11 mouse cellular contexts compared by ENCODE assay signal in the genomic region with DNA sequence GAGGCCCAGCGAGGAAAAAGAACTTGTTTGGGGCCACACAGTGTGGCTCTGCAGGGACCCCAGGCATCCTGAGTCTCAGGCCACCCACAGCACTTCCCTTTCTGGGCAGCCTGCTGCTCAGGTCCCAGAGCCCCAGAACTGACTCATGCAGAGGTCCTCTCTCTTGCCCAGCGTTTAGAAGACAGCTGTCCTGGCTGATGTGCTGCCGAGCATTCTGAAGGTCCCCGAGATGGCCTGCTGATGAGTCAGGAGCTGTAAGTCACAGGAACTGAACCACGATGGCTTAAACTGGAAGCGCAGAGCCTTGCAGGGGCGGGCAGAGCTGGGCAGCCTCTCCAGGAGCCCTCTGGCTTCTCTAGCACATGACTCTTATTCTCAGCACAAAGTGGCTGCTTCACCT. TPM values are rescaled to one million over a fixed set of nuclear protein-coding genes. Genes with fewer than 3 reads are reported as not detected.
DNase-seq lines count a peak whose midpoint lies in the region; ATAC-seq lines count a peak whose summit lies in the region.
"Had no signal": no experiment of that assay in that cellular context is flagged by ENCODE, and none has a peak within 500 bp of the region (broad histone marks: within the 10 kb centered on the region; RNA-seq: fewer than 3 reads in every experiment).

No protein-coding gene starts in this region.

- peaks cover 11% of the 10 kb centered on the region for H3K4me1 ChIP-seq in forebrain, embryonic 10.5 days
- no peaks in the 10 kb centered on the region for H3K4me1 ChIP-seq in forebrain, embryonic 13.5 days
- H3K4me1 ChIP-seq in embryonic facial prominence, embryonic 10.5 days = peaks cover 24% of the 10 kb centered on the region
- H3K4me1 ChIP-seq: liver, embryonic 15.5 days had no signal

- H3K36me3 ChIP-seq in forebrain, embryonic 10.5 days (replicated peaks) = no peaks in the 10 kb centered on the region
- H3K36me3 ChIP-seq in forebrain, embryonic 13.5 days (ENCODE audit: poor library complexity, severe bottlenecking) = no peaks in the 10 kb centered on the region
- no peaks in the 10 kb centered on the region for H3K36me3 ChIP-seq in embryonic facial prominence, embryonic 10.5 days (replicated peaks)
- H3K36me3 ChIP-seq: liver, embryonic 15.5 days had no signal

- no peaks in the 10 kb centered on the region for H3K9me3 ChIP-seq in forebrain, embryonic 10.5 days
- H3K9me3 ChIP-seq in forebrain, embryonic 13.5 days (replicated peaks) = no peaks in the 10 kb centered on the region
- no peaks in the 10 kb centered on the region for H3K9me3 ChIP-seq in embryonic facial prominence, embryonic 10.5 days
- H3K9me3 ChIP-seq: liver, embryonic 15.5 days had no signal

- H3K27me3 ChIP-seq in forebrain, embryonic 10.5 days (ENCODE audit: poor library complexity, severe bottlenecking) = no peaks in the 10 kb centered on the region
- H3K27me3 ChIP-seq in forebrain, embryonic 13.5 days = no peaks in the 10 kb centered on the region
- H3K27me3 ChIP-seq in embryonic facial prominence, embryonic 10.5 days (replicated peaks; ENCODE audit: low read depth, poor library complexity, severe bottlenecking) = no peaks in the 10 kb centered on the region

- peak overlapping the region; percentile 30; the same call in 1 of the 2 replicates for H3K27ac ChIP-seq in forebrain, embryonic 10.5 days
- H3K27ac ChIP-seq in forebrain, embryonic 13.5 days = no peak overlapping the region
- peak overlapping the region; percentile 51; the same call in 1 of the 2 replicates for H3K27ac ChIP-seq in embryonic facial prominence, embryonic 10.5 days (replicated peaks)
- H3K27ac ChIP-seq: liver, embryonic 15.5 days had no signal

- no peak for ATAC-seq in forebrain, embryonic 13.5 days

- H3K9ac ChIP-seq in forebrain, embryonic 13.5 days = no peak overlapping the region
- H3K9ac ChIP-seq: liver, embryonic 15.5 days had no signal

- intact Hi-C loops in heart, postnatal 25 days (cut with DNase I) = no loop called here
- intact Hi-C loops in left cerebral cortex, postnatal 4 days (cut with DNase I) = no loop called here

- H3K4me3 ChIP-seq in forebrain, embryonic 10.5 days = no peak overlapping the region
- H3K4me3 ChIP-seq in forebrain, embryonic 13.5 days = no peak overlapping the region
- no peak overlapping the region for H3K4me3 ChIP-seq in embryonic facial prominence, embryonic 10.5 days
- H3K4me3 ChIP-seq: liver, embryonic 15.5 days had no signal

- no peak for DNase-seq in forebrain, embryonic 10.5 days (ENCODE audit: extremely low spot score, low spot score)
- DNase-seq in 3T3-L1 (ENCODE audit: low read depth, low spot score) = peak; percentile 72
- DNase-seq in embryonic facial prominence, embryonic 10.5 days (ENCODE audit: low spot score) = no peak
- DNase-seq in heart, postnatal 25 days (ENCODE audit: low spot score) = peak; percentile 61
- DNase-seq in layer of hippocampus, adult 9-10 months (ENCODE audit: low spot score) = no peak
- no peak for DNase-seq in left cerebral cortex, postnatal 4 days
- DNase-seq in lung, postnatal 25 days (ENCODE audit: low spot score) = no peak
- DNase-seq: B cell, adult 2 months; kidney, postnatal 25 days had no signal

- no peak overlapping the region for H3K4me2 ChIP-seq in forebrain, embryonic 13.5 days
- H3K4me2 ChIP-seq: liver, embryonic 15.5 days had no signal

- 40% methylated on average over 7 of the region's 7 CpGs for WGBS in forebrain, embryonic 10.5 days
- 40% methylated on average over 7 of the region's 7 CpGs for WGBS in forebrain, embryonic 13.5 days
- WGBS in embryonic facial prominence, embryonic 10.5 days = 35% methylated on average over 7 of the region's 7 CpGs

RNA-seq across cellular contexts. Expression of gene Ier5l, which starts 13.6 kb away (rescaled TPM):
- 1.6 and 2.0 TPM in 2 replicates for polyA plus RNA-seq in forebrain, embryonic 10.5 days (2016; fragmentation: Nextera tagmentation; extraction: Ambion mirVana)
- 1.7 and 2.6 TPM in 2 replicates for polyA plus RNA-seq in forebrain, embryonic 13.5 days (2015; fragmentation: Nextera tagmentation; extraction: Ambion mirVana)
- 2.8 and 3.4 TPM in 2 replicates for polyA plus RNA-seq in embryonic facial prominence, embryonic 10.5 days (2016; fragmentation: Nextera tagmentation; extraction: Ambion mirVana)
- 1 to 10 TPM; 4.1 to 6.9 TPM for total RNA-seq in heart, postnatal 25 days (2021)
- 10 to 100 TPM; 10.8 to 13.2 TPM for total RNA-seq in left cerebral cortex, postnatal 4 days (2021)

Comparison
In these comparisons a context has a peak if more than half of its experiments do, and no peak if none do; other contexts are left out.
1. DNase-seq: peak in 3T3-L1 (single experiment) and heart, postnatal 25 days (single experiment); none in forebrain, embryonic 10.5 days (single experiment), embryonic facial prominence, embryonic 10.5 days (single experiment), layer of hippocampus, adult 9-10 months (single experiment), left cerebral cortex, postnatal 4 days (single experiment) and lung, postnatal 25 days (single experiment).